Mouse (Mus musculus): ENCODE measurements around the gene D130043K22Rik. TPM values are rescaled to one million over a fixed set of nuclear protein-coding genes. Genes with fewer than 3 reads are reported as not detected.

D130043K22Rik gene
- polyA plus RNA-seq (2012), result not detected in 2 replicates

GRCm38 (mm10) chr13:24844983-24845955, at the start of gene D130043K22Rik:
D130043K22Rik (plus strand) TSS chr13:24845135.

GRCm38 (mm10) chr13:24801308-24801921, 43.5 kb upstream of the D130043K22Rik start, which contains the start of gene BC005537:
BC005537 (plus strand) TSS chr13:24801657.

GRCm38 (mm10) chr13:24831353-24832130, 13.4 kb upstream of the D130043K22Rik start, which contains the start of the genes Acot13 and Tdp2:
Acot13 (minus strand) TSS chr13:24831540.
Tdp2 (plus strand) TSS chr13:24831679.

GRCm38 (mm10) chr13:24937108-24937838, 92.3 kb downstream of the D130043K22Rik start, which contains the start of gene Aldh5a1:
Aldh5a1 (minus strand) TSS chr13:24937661.

GRCm38 (mm10) chr13:24942512-24943282, 97.8 kb downstream of the D130043K22Rik start, which contains the start of gene Gpld1:
Gpld1 (plus strand) TSS chr13:24943152.

Other genes starting within 250 kb of the D130043K22Rik start
- not detected in 2 replicates for gene Armh2, start 103.9 kb upstream of the D130043K22Rik start, polyA plus RNA-seq (2012)
- gene Gmnn, start 83.2 kb upstream of the D130043K22Rik start, polyA plus RNA-seq (2012), result 9.4 and 11.4 TPM in 2 replicates
- 88.7 and 91.4 TPM in 2 replicates for gene BC005537, start 43.5 kb upstream of the D130043K22Rik start, polyA plus RNA-seq (2012)
- 28.5 and 33.7 TPM in 2 replicates for gene Acot13, start 13.6 kb upstream of the D130043K22Rik start, polyA plus RNA-seq (2012)
- 52.3 and 65.6 TPM in 2 replicates for gene Tdp2, start 13.5 kb upstream of the D130043K22Rik start, polyA plus RNA-seq (2012)
- 0.57 and 0.64 TPM in 2 replicates for gene Aldh5a1, start 92.5 kb downstream of the D130043K22Rik start, polyA plus RNA-seq (2012)
- gene Gpld1, start 98.0 kb downstream of the D130043K22Rik start, polyA plus RNA-seq (2012), result 0.12 and 0.13 TPM in 2 replicates
- 4.4 and 5.8 TPM in 2 replicates for gene Mrs2, start 175.2 kb downstream of the D130043K22Rik start, polyA plus RNA-seq (2012)
- not detected in 2 replicates for gene Dcdc2a, start 210.9 kb downstream of the D130043K22Rik start, polyA plus RNA-seq (2012)